Comparison of ENCODE assay signal across 18 mouse cellular contexts in the genomic region with DNA sequence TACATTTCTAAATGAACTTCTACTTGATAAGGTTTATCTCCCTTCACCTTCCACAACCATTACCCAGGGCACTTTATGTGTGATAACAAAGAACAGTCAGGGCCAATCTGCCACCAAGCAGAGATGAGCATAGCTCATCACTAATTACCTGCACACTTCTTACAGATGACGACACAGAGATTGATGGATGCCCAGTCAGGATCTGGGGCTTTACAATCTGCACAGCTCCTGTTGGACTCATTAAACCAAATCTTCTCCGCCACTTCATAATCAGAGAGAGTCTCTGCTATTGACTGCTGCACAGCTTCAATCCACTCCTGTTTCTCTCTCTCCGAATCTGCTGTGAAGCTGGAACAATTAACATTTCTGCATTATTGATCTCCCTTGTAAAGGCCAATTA.
DNase-seq lines count a peak whose midpoint lies in the region; ATAC-seq and TF ChIP-seq lines count a peak whose summit lies in the region.
"Had no signal": no experiment of that assay in that cellular context is flagged by ENCODE, and none has a peak within 500 bp of the region (broad histone marks: within the 10 kb centered on the region; RNA-seq: fewer than 3 reads in every experiment).

No protein-coding gene starts in this region.

- no peaks in the 10 kb centered on the region for H3K27me3 ChIP-seq in hindbrain, embryonic 12.5 days
- no peaks in the 10 kb centered on the region for H3K27me3 ChIP-seq in hindbrain, embryonic 11.5 days (ENCODE audit: control insufficient read depth, insufficient read depth, low read length)
- H3K27me3 ChIP-seq in neural tube, embryonic 12.5 days (replicated peaks) = no peaks in the 10 kb centered on the region
- H3K27me3 ChIP-seq in midbrain, embryonic 13.5 days = no peaks in the 10 kb centered on the region
- H3K27me3 ChIP-seq: heart, embryonic 12.5 days; megakaryocyte, embryonic 14.5 days had no signal

- no peaks in the 10 kb centered on the region for H3K4me1 ChIP-seq in hindbrain, embryonic 12.5 days
- no peaks in the 10 kb centered on the region for H3K4me1 ChIP-seq in hindbrain, embryonic 11.5 days (replicated peaks; ENCODE audit: control insufficient read depth, insufficient read depth, low read length)
- no peaks in the 10 kb centered on the region for H3K4me1 ChIP-seq in neural tube, embryonic 12.5 days
- no peaks in the 10 kb centered on the region for H3K4me1 ChIP-seq in midbrain, embryonic 13.5 days (replicated peaks)
- H3K4me1 ChIP-seq in lung, adult 2 months (ENCODE audit: control insufficient read depth, insufficient read depth, low read length) = no peaks in the 10 kb centered on the region
- H3K4me1 ChIP-seq: heart, embryonic 12.5 days; limb, embryonic 10.5 days had no signal

- peak; percentile 69; the same call in 1 of the 2 replicates for ATAC-seq in hindbrain, embryonic 12.5 days (ENCODE audit: low FRiP score)
- no peak for ATAC-seq in hindbrain, embryonic 11.5 days (ENCODE audit: low FRiP score)
- ATAC-seq in neural tube, embryonic 12.5 days (ENCODE audit: low FRiP score, low read depth) = peak; percentile 63; the same call in 1 of the 2 replicates
- peak; percentile 70; the same call in 1 of the 2 replicates for ATAC-seq in midbrain, embryonic 13.5 days
- ATAC-seq: liver, postnatal 0 days had no signal

- H3K4me3 ChIP-seq in hindbrain, embryonic 12.5 days = no peak overlapping the region
- H3K4me3 ChIP-seq in hindbrain, embryonic 11.5 days (ENCODE audit: low read depth, low read length) = no peak overlapping the region
- no peak overlapping the region for H3K4me3 ChIP-seq in neural tube, embryonic 12.5 days
- H3K4me3 ChIP-seq in midbrain, embryonic 13.5 days (replicated peaks) = no peak overlapping the region
- no peak overlapping the region for H3K4me3 ChIP-seq in lung, adult 2 months (replicated peaks; ENCODE audit: extremely low read depth, low read depth, low read length)
- H3K4me3 ChIP-seq: heart, embryonic 12.5 days; limb, embryonic 10.5 days; megakaryocyte, embryonic 14.5 days had no signal

- WGBS in hindbrain, embryonic 12.5 days = 56% methylated on average over 3 of the region's 3 CpGs
- WGBS in hindbrain, embryonic 11.5 days = 69% methylated on average over 3 of the region's 3 CpGs
- WGBS in neural tube, embryonic 12.5 days = 56% methylated on average over 3 of the region's 3 CpGs
- 52% methylated on average over 3 of the region's 3 CpGs for WGBS in midbrain, embryonic 13.5 days
- 88% methylated on average over 3 of the region's 3 CpGs for WGBS in lung, adult 2 months

- no peaks in the 10 kb centered on the region for H3K9me3 ChIP-seq in hindbrain, embryonic 12.5 days (replicated peaks)
- no peaks in the 10 kb centered on the region for H3K9me3 ChIP-seq in hindbrain, embryonic 11.5 days (ENCODE audit: control insufficient read depth, low read length)
- no peaks in the 10 kb centered on the region for H3K9me3 ChIP-seq in neural tube, embryonic 12.5 days
- H3K9me3 ChIP-seq in midbrain, embryonic 13.5 days = no peaks in the 10 kb centered on the region
- H3K9me3 ChIP-seq: heart, embryonic 12.5 days; limb, embryonic 10.5 days; megakaryocyte, embryonic 14.5 days had no signal

- H3K4me2 ChIP-seq in hindbrain, embryonic 12.5 days (replicated peaks) = no peak overlapping the region
- no peak overlapping the region for H3K4me2 ChIP-seq in hindbrain, embryonic 11.5 days (replicated peaks; ENCODE audit: low read depth, low read length)
- no peak overlapping the region for H3K4me2 ChIP-seq in neural tube, embryonic 12.5 days (replicated peaks)
- H3K4me2 ChIP-seq in midbrain, embryonic 13.5 days (replicated peaks) = no peak overlapping the region
- H3K4me2 ChIP-seq: heart, embryonic 12.5 days had no signal

- H3K9ac ChIP-seq in hindbrain, embryonic 12.5 days = no peak overlapping the region
- no peak overlapping the region for H3K9ac ChIP-seq in hindbrain, embryonic 11.5 days (ENCODE audit: low read depth, low read length)
- no peak overlapping the region for H3K9ac ChIP-seq in neural tube, embryonic 12.5 days
- H3K9ac ChIP-seq in midbrain, embryonic 13.5 days (replicated peaks) = no peak overlapping the region
- H3K9ac ChIP-seq: heart, embryonic 12.5 days; liver, postnatal 0 days had no signal

- no peaks in the 10 kb centered on the region for H3K36me3 ChIP-seq in hindbrain, embryonic 12.5 days
- H3K36me3 ChIP-seq in hindbrain, embryonic 11.5 days (ENCODE audit: control insufficient read depth, insufficient read depth, low read length) = no peaks in the 10 kb centered on the region
- H3K36me3 ChIP-seq in neural tube, embryonic 12.5 days = no peaks in the 10 kb centered on the region
- H3K36me3 ChIP-seq in midbrain, embryonic 13.5 days = no peaks in the 10 kb centered on the region
- H3K36me3 ChIP-seq: heart, embryonic 12.5 days; limb, embryonic 10.5 days had no signal

- TF ChIP-seq CTCF in lung, adult 2 months (IDR thresholded peaks at IDR 0.05; ENCODE audit: insufficient read depth, low read length) = no peak

- no peak overlapping the region for H3K27ac ChIP-seq in hindbrain, embryonic 12.5 days
- H3K27ac ChIP-seq in hindbrain, embryonic 11.5 days (ENCODE audit: low read depth, low read length) = no peak overlapping the region
- H3K27ac ChIP-seq in neural tube, embryonic 12.5 days = no peak overlapping the region
- no peak overlapping the region for H3K27ac ChIP-seq in midbrain, embryonic 13.5 days
- H3K27ac ChIP-seq: limb, embryonic 10.5 days had no signal

- no peak for TF ChIP-seq POLR2A in lung, adult 2 months (IDR thresholded peaks at IDR 0.05; ENCODE audit: borderline replicate concordance, extremely low read depth, low read depth, low read length)

- DNase-seq in hindbrain, embryonic 11.5 days (ENCODE audit: low spot score) = no peak
- no peak for DNase-seq in neural tube, embryonic 10.5 days (ENCODE audit: extremely low spot score, low spot score)
- DNase-seq in lung, adult 2 months = no peak
- DNase-seq in ovary, postnatal 10 days (ENCODE audit: low spot score) = no peak
- DNase-seq in cerebellum, postnatal 36 days = no peak
- DNase-seq: adrenal gland, adult 2 months; cerebellum, postnatal 10 days; heart, adult 11 months; kidney, adult 8-10 months; kidney, postnatal 14 days; liver, postnatal 0 days; thymus, postnatal 25 days had no signal
